10 mouse cellular contexts compared by ENCODE assay signal in genomic region chr9:54765336-54766085, GRCm38 (mm10). TPM values are rescaled to one million over a fixed set of nuclear protein-coding genes. Genes with fewer than 3 reads are reported as not detected.
DNase-seq lines count a peak whose midpoint lies in the region; ATAC-seq and TF ChIP-seq lines count a peak whose summit lies in the region.
"Had no signal": no experiment of that assay in that cellular context is flagged by ENCODE, and none has a peak within 500 bp of the region (broad histone marks: within the 10 kb centered on the region; RNA-seq: fewer than 3 reads in every experiment).

No protein-coding gene starts in this region.

- no peaks in the 10 kb centered on the region for H3K9me3 ChIP-seq in lung, postnatal 0 days (ENCODE audit: low read length)
- H3K9me3 ChIP-seq in forebrain, embryonic 11.5 days (ENCODE audit: control insufficient read depth, low read length): no peaks in the 10 kb centered on the region
- H3K9me3 ChIP-seq in liver, embryonic 12.5 days (replicated peaks): no peaks in the 10 kb centered on the region
- no peaks in the 10 kb centered on the region for H3K9me3 ChIP-seq in stomach, postnatal 0 days (ENCODE audit: control insufficient read depth, low read length)

- H3K27me3 ChIP-seq in lung, postnatal 0 days (replicated peaks; ENCODE audit: insufficient read depth, low read length): peaks cover 25% of the 10 kb centered on the region
- H3K27me3 ChIP-seq in forebrain, embryonic 11.5 days (ENCODE audit: control insufficient read depth, insufficient read depth, low read length): peaks cover 32% of the 10 kb centered on the region
- peaks cover 85% of the 10 kb centered on the region for H3K27me3 ChIP-seq in liver, embryonic 12.5 days (replicated peaks)
- peaks cover 11% of the 10 kb centered on the region; the same call in 1 of the 2 replicates for H3K27me3 ChIP-seq in stomach, postnatal 0 days (ENCODE audit: control insufficient read depth, insufficient read depth, low read length)

- 0 out of 2 replicates have a peak, but pooled peaks cover 4% of the 10 kb centered on the region for H3K4me1 ChIP-seq in lung, postnatal 0 days (ENCODE audit: insufficient read depth, low read depth, low read length)
- peaks cover 10% of the 10 kb centered on the region for H3K4me1 ChIP-seq in forebrain, embryonic 11.5 days (replicated peaks; ENCODE audit: control insufficient read depth, insufficient read depth, low read length)
- no peaks in the 10 kb centered on the region for H3K4me1 ChIP-seq in liver, embryonic 12.5 days
- 0 out of 2 replicates have a peak, but pooled peaks cover 4% of the 10 kb centered on the region for H3K4me1 ChIP-seq in stomach, postnatal 0 days (replicated peaks; ENCODE audit: control insufficient read depth, insufficient read depth)

- no peak overlapping the region for H3K9ac ChIP-seq in lung, postnatal 0 days (replicated peaks; ENCODE audit: low read depth)
- H3K9ac ChIP-seq in forebrain, embryonic 11.5 days (ENCODE audit: low read length): peak overlapping the region; percentile 24
- no peak overlapping the region for H3K9ac ChIP-seq in liver, embryonic 12.5 days
- no peak overlapping the region; the same call in 1 of the 2 replicates for H3K9ac ChIP-seq in stomach, postnatal 0 days (ENCODE audit: low read length)

- no peak for TF ChIP-seq EP300 in lung, postnatal 0 days (IDR thresholded peaks at IDR 0.05)
- TF ChIP-seq EP300 in stomach, postnatal 0 days (optimal IDR thresholded peaks at IDR 0.05): no peak

- ATAC-seq in lung, postnatal 0 days: no peak
- ATAC-seq in forebrain, embryonic 11.5 days (replicated peaks; ENCODE audit: low FRiP score): peak; percentile 21; the same call in 1 of the 2 replicates
- ATAC-seq in liver, embryonic 12.5 days: no peak
- no peak for ATAC-seq in stomach, postnatal 0 days (ENCODE audit: low FRiP score, low TSS enrichment)
- ATAC-seq in cerebellum, adult (ENCODE audit: insufficient number of reproducible peaks, low FRiP score, low TSS enrichment): no peak

- no peak overlapping the region for H3K27ac ChIP-seq in lung, postnatal 0 days (ENCODE audit: low read length)
- no peak overlapping the region for H3K27ac ChIP-seq in forebrain, embryonic 11.5 days (ENCODE audit: low read depth, low read length)
- H3K27ac ChIP-seq in liver, embryonic 12.5 days: no peak overlapping the region
- no peak overlapping the region for H3K27ac ChIP-seq in stomach, postnatal 0 days (replicated peaks)

- TF ChIP-seq CTCF in lung, postnatal 0 days (IDR thresholded peaks at IDR 0.05): no peak
- TF ChIP-seq CTCF in stomach, postnatal 0 days (IDR thresholded peaks at IDR 0.05; ENCODE audit: low read depth): no peak

- no peak for DNase-seq in lung, postnatal 0 days (ENCODE audit: low spot score)
- no peak for DNase-seq in lung, postnatal 25 days (ENCODE audit: low spot score)
- DNase-seq in forebrain, embryonic 11.5 days (ENCODE audit: low spot score): peak; percentile 67
- no peak for DNase-seq in stomach, postnatal 0 days (ENCODE audit: low spot score)
- DNase-seq in adipocyte (ENCODE audit: low spot score): no peak
- DNase-seq in cerebellum, postnatal 14 days: no peak
- DNase-seq: gastrocnemius, postnatal 14 days had no signal

- H3K4me2 ChIP-seq in lung, postnatal 0 days (replicated peaks; ENCODE audit: low read depth, low read length): peak overlapping the region; percentile 38
- peak overlapping the region; percentile 60 for H3K4me2 ChIP-seq in forebrain, embryonic 11.5 days (ENCODE audit: low read depth, low read length, severe bottlenecking)
- H3K4me2 ChIP-seq in liver, embryonic 12.5 days: peak overlapping the region; percentile 54
- peak overlapping the region; percentile 53 for H3K4me2 ChIP-seq in stomach, postnatal 0 days (replicated peaks; ENCODE audit: low read depth)

- H3K36me3 ChIP-seq in lung, postnatal 0 days (ENCODE audit: insufficient read depth, low read length): no peaks in the 10 kb centered on the region
- H3K36me3 ChIP-seq in forebrain, embryonic 11.5 days (ENCODE audit: control insufficient read depth, insufficient read depth, low read length): no peaks in the 10 kb centered on the region
- no peaks in the 10 kb centered on the region for H3K36me3 ChIP-seq in liver, embryonic 12.5 days
- H3K36me3 ChIP-seq in stomach, postnatal 0 days (ENCODE audit: control insufficient read depth, insufficient read depth, low read length): no peaks in the 10 kb centered on the region

- WGBS in lung, postnatal 0 days: 0% methylated on average over 36 of the region's 41 CpGs
- under 1% methylated on average over 39 of the region's 41 CpGs for WGBS in forebrain, embryonic 11.5 days
- whole genome bisulfite sequencing in liver, embryonic 12.5 days (ENCODE audit: insufficient replicate concordance): 2% methylated on average over 41 of the region's 41 CpGs
- WGBS in stomach, postnatal 0 days: 1% methylated on average over 41 of the region's 41 CpGs

- peak overlapping the region; percentile 16; the same call in 1 of the 2 replicates for H3K4me3 ChIP-seq in lung, postnatal 0 days (ENCODE audit: low read depth, low read length)
- H3K4me3 ChIP-seq in forebrain, embryonic 11.5 days (ENCODE audit: low read depth, low read length): peak overlapping the region; percentile 34
- peak overlapping the region; percentile 29; the same call in 1 of the 2 replicates for H3K4me3 ChIP-seq in liver, embryonic 12.5 days
- peak overlapping the region; percentile 29 for H3K4me3 ChIP-seq in stomach, postnatal 0 days (ENCODE audit: low read depth, low read length)
- H3K4me3 ChIP-seq: myocyte had no signal

RNA-seq across cellular contexts. Expression of gene Crabp1, which starts 1.0 kb away (rescaled TPM):
- 2.0 and 2.6 TPM in 2 replicates for polyA plus RNA-seq in lung, postnatal 0 days (2015; fragmentation: Nextera tagmentation; extraction: Ambion mirVana)
- polyA plus RNA-seq in forebrain, embryonic 11.5 days (2014; fragmentation: Nextera tagmentation; extraction: Ambion mirVana): 219 and 275 TPM in 2 replicates
- polyA plus RNA-seq in liver, embryonic 12.5 days (2016; fragmentation: Nextera tagmentation; extraction: Ambion mirVana): 7.5 and 10.8 TPM in 2 replicates
- 2.8 and 4.1 TPM in 2 replicates for polyA plus RNA-seq in stomach, postnatal 0 days (2015; fragmentation: Nextera tagmentation; extraction: Ambion mirVana)

RNA-seq across cellular contexts. Expression of gene Wdr61, which starts 31.2 kb away (rescaled TPM):
- polyA plus RNA-seq in lung, postnatal 0 days (2015; fragmentation: Nextera tagmentation; extraction: Ambion mirVana): 116 and 126 TPM in 2 replicates
- polyA plus RNA-seq in forebrain, embryonic 11.5 days (2014; fragmentation: Nextera tagmentation; extraction: Ambion mirVana): 158 and 159 TPM in 2 replicates
- 124 and 127 TPM in 2 replicates for polyA plus RNA-seq in liver, embryonic 12.5 days (2016; fragmentation: Nextera tagmentation; extraction: Ambion mirVana)
- 129 and 132 TPM in 2 replicates for polyA plus RNA-seq in stomach, postnatal 0 days (2015; fragmentation: Nextera tagmentation; extraction: Ambion mirVana)

Comparison
In these comparisons a context has a peak if more than half of its experiments do, and no peak if none do; other contexts are left out.
1. RNA of gene Crabp1, which starts 1.0 kb away (polyA plus RNA-seq): 219 to 275 TPM in forebrain, embryonic 11.5 days; 7.5 to 10.8 TPM in liver, embryonic 12.5 days, 2.8 to 4.1 TPM in stomach, postnatal 0 days and 2.0 to 2.6 TPM in lung, postnatal 0 days; every median in the first group is over 10 times any median in the second.
2. Peak in every context shown above with its lines, with median percentiles within 50 percentile points of each other: H3K4me2 ChIP-seq and H3K4me3 ChIP-seq.